ENCODE assay signal across 14 mouse cellular contexts in genomic region chr6:18420660-18421059, GRCm38 (mm10).
A peak's percentile ranks its signal among the peaks of the same experiment; 100 is the strongest.
DNase-seq lines count a peak whose midpoint lies in the region; ATAC-seq and TF ChIP-seq lines count a peak whose summit lies in the region.
"Had no signal": no experiment of that assay in that cellular context is flagged by ENCODE, and none has a peak within 500 bp of the region (broad histone marks: within the 10 kb centered on the region; RNA-seq: fewer than 3 reads in every experiment).

No protein-coding gene starts in this region.

- WGBS in forebrain, embryonic 13.5 days = 38% methylated on average over 9 of the region's 9 CpGs
- WGBS in forebrain, embryonic 11.5 days = 59% methylated on average over 9 of the region's 9 CpGs
- 35% methylated on average over 9 of the region's 9 CpGs for WGBS in kidney, postnatal 0 days

- no peak overlapping the region for H3K4me2 ChIP-seq in forebrain, embryonic 13.5 days
- H3K4me2 ChIP-seq in forebrain, embryonic 11.5 days (ENCODE audit: low read depth, low read length, severe bottlenecking) = no peak overlapping the region
- no peak overlapping the region for H3K4me2 ChIP-seq in kidney, postnatal 0 days (ENCODE audit: low read length)
- H3K4me2 ChIP-seq: liver, embryonic 13.5 days had no signal

- H3K4me3 ChIP-seq in forebrain, embryonic 13.5 days = no peak overlapping the region
- H3K4me3 ChIP-seq in forebrain, embryonic 11.5 days (ENCODE audit: low read depth, low read length) = no peak overlapping the region
- no peak overlapping the region for H3K4me3 ChIP-seq in kidney, postnatal 0 days (replicated peaks; ENCODE audit: low read depth, low read length)
- H3K4me3 ChIP-seq: liver, embryonic 13.5 days; myocyte had no signal

- no peaks in the 10 kb centered on the region for H3K9me3 ChIP-seq in forebrain, embryonic 13.5 days (replicated peaks)
- H3K9me3 ChIP-seq in forebrain, embryonic 11.5 days (ENCODE audit: control insufficient read depth, low read length) = no peaks in the 10 kb centered on the region
- H3K9me3 ChIP-seq in kidney, postnatal 0 days (replicated peaks; ENCODE audit: low read length) = no peaks in the 10 kb centered on the region
- H3K9me3 ChIP-seq: liver, embryonic 13.5 days had no signal

- DNase-seq in forebrain, embryonic 11.5 days (ENCODE audit: low spot score) = no peak
- peak; percentile 18 for DNase-seq in retina, postnatal 1 day
- DNase-seq in retina, embryonic 14.5 days (ENCODE audit: low spot score) = no peak
- peak; percentile 18 for DNase-seq in kidney, postnatal 0 days (ENCODE audit: low spot score)
- no peak for DNase-seq in adrenal gland, postnatal 14 days
- no peak for DNase-seq in thymus, postnatal 0 days (ENCODE audit: low spot score)
- no peak for DNase-seq in lung, postnatal 36 days
- DNase-seq: embryo, embryonic 11 days; gastrocnemius, postnatal 10 days; liver, embryonic 13.5 days; spleen, adult 18-20 months had no signal

- peak; percentile 47; the same call in 1 of the 2 replicates for ATAC-seq in forebrain, embryonic 13.5 days
- no peak for ATAC-seq in forebrain, embryonic 11.5 days (replicated peaks; ENCODE audit: low FRiP score)
- no peak for ATAC-seq in kidney, postnatal 0 days (replicated peaks; ENCODE audit: low FRiP score, low read depth)

- no peaks in the 10 kb centered on the region for H3K27me3 ChIP-seq in forebrain, embryonic 13.5 days
- H3K27me3 ChIP-seq in forebrain, embryonic 11.5 days (ENCODE audit: control insufficient read depth, insufficient read depth, low read length) = no peaks in the 10 kb centered on the region
- no peaks in the 10 kb centered on the region for H3K27me3 ChIP-seq in kidney, postnatal 0 days (ENCODE audit: insufficient read depth, low read length)
- H3K27me3 ChIP-seq: liver, embryonic 13.5 days had no signal

- H3K4me1 ChIP-seq in forebrain, embryonic 13.5 days = peaks cover 25% of the 10 kb centered on the region
- 0 out of 2 replicates have a peak, but pooled peaks cover 2% of the 10 kb centered on the region for H3K4me1 ChIP-seq in forebrain, embryonic 11.5 days (replicated peaks; ENCODE audit: control insufficient read depth, insufficient read depth, low read length)
- H3K4me1 ChIP-seq in kidney, postnatal 0 days (replicated peaks; ENCODE audit: insufficient read depth, low read length) = peaks cover 10% of the 10 kb centered on the region; the same call in 1 of the 2 replicates

- peaks cover 12% of the 10 kb centered on the region for H3K36me3 ChIP-seq in forebrain, embryonic 13.5 days (ENCODE audit: poor library complexity, severe bottlenecking)
- no peaks in the 10 kb centered on the region for H3K36me3 ChIP-seq in forebrain, embryonic 11.5 days (ENCODE audit: control insufficient read depth, insufficient read depth, low read length)
- no peaks in the 10 kb centered on the region for H3K36me3 ChIP-seq in kidney, postnatal 0 days (ENCODE audit: insufficient read depth, low read length)
- H3K36me3 ChIP-seq: liver, embryonic 13.5 days had no signal

- H3K27ac ChIP-seq in forebrain, embryonic 13.5 days = no peak overlapping the region; the same call in 1 of the 2 replicates
- no peak overlapping the region for H3K27ac ChIP-seq in forebrain, embryonic 11.5 days (ENCODE audit: low read depth, low read length)
- no peak overlapping the region for H3K27ac ChIP-seq in kidney, postnatal 0 days
- H3K27ac ChIP-seq: liver, embryonic 13.5 days; macrophage had no signal

- H3K9ac ChIP-seq in forebrain, embryonic 13.5 days = no peak overlapping the region
- no peak overlapping the region for H3K9ac ChIP-seq in forebrain, embryonic 11.5 days (ENCODE audit: low read length)
- H3K9ac ChIP-seq in kidney, postnatal 0 days (ENCODE audit: low read depth, low read length) = no peak overlapping the region
- H3K9ac ChIP-seq: liver, embryonic 13.5 days had no signal

- no peak for TF ChIP-seq CTCF in kidney, postnatal 0 days (IDR thresholded peaks at IDR 0.05; ENCODE audit: low read depth)

Comparison
In these comparisons a context has a peak if more than half of its experiments do, and no peak if none do; other contexts are left out.
1. DNase-seq: peak in retina, postnatal 1 day (single experiment) and kidney, postnatal 0 days (single experiment); none in forebrain, embryonic 11.5 days (single experiment), retina, embryonic 14.5 days (single experiment), adrenal gland, postnatal 14 days (single experiment), thymus, postnatal 0 days (single experiment) and lung, postnatal 36 days (single experiment).